Mouse (Mus musculus) midbrain, embryonic 15.5 days (tissue): ENCODE results near the gene L1td1. TPM values are rescaled to one million over a fixed set of nuclear protein-coding genes. Genes with fewer than 3 reads are reported as not detected.

Experiments used
- ATAC-seq: fragments of 200-750 bp; cut with Nextera tagmentation; replicated peaks from 2 replicates; pipeline ENCODE4 v1.8.0; 2017; ENCODE audit warnings: moderate TSS enrichment
- H3K27ac ChIP-seq: fragments of 300-500 bp; sonication (generic); 2 replicates; pipeline ENCODE4 v1.5.1; 2015; ENCODE audit warnings: mild to moderate bottlenecking, inconsistent platforms
- H3K27me3 ChIP-seq: fragments of 300-500 bp; sonication (generic); replicated peaks from 2 replicates; pipeline ENCODE4 v1.6.1; 2015; ENCODE audit warnings: inconsistent platforms
- H3K36me3 ChIP-seq: fragments of 300-500 bp; sonication (generic); replicated peaks from 2 replicates; pipeline ENCODE4 v1.6.1; 2015; ENCODE audit warnings: inconsistent platforms
- H3K4me1 ChIP-seq: fragments of 300-500 bp; sonication (generic); 2 replicates; pipeline ENCODE4 v1.6.1; 2015; ENCODE audit warnings: inconsistent platforms
- H3K4me2 ChIP-seq: fragments of 300-500 bp; sonication (generic); 2 replicates; pipeline ENCODE4 v1.6.1; 2015; ENCODE audit warnings: inconsistent platforms, mild to moderate bottlenecking, moderate library complexity
- H3K4me3 ChIP-seq: fragments of 300-500 bp; sonication (generic); 2 replicates; pipeline ENCODE4 v1.5.1; 2015; ENCODE audit warnings: mild to moderate bottlenecking, inconsistent platforms
- H3K9ac ChIP-seq: fragments of 300-500 bp; sonication (generic); 2 replicates; pipeline ENCODE4 v1.6.1; 2015; ENCODE audit warnings: mild to moderate bottlenecking, inconsistent platforms
- H3K9me3 ChIP-seq: fragments of 300-500 bp; sonication (generic); 2 replicates; pipeline ENCODE4 v1.6.1; 2016; ENCODE audit warnings: inconsistent platforms
- WGBS: fragments of 180-500 bp; shearing (Covaris S2); methylation state at CpG from one replicate; pipeline ENCODE4 v1.1.7; 2015; ENCODE audit warnings: mixed read lengths; 5-methylcytosine and 5-hydroxymethylcytosine counted together
- polyA plus RNA-seq: library from polyadenylated mRNA; unstranded; fragments of >200 nt; fragmentation: Nextera tagmentation; extraction: Ambion mirVana; gene quantifications from 2 replicates; pipeline ENCODE4 v1.2.1, GENCODE M21; 2015

Gene L1td1
- polyA plus RNA-seq, 1 experiment from 2014 or later, result not detected

GRCm38 (mm10) chr4:98754456-98754855 is 27.9 kb downstream of the L1td1 start:
- H3K4me2 ChIP-seq, result no peak overlapping the region
- no peak overlapping the region for H3K9ac ChIP-seq
- no peak overlapping the region for H3K4me3 ChIP-seq
- 59% methylated on average over 4 of the region's 4 CpGs for WGBS
- H3K4me1 ChIP-seq, result peaks cover 8% of the 10 kb centered on the region
- ATAC-seq, result no peak
- H3K27me3 ChIP-seq, result no peaks in the 10 kb centered on the region
- no peaks in the 10 kb centered on the region for H3K36me3 ChIP-seq
- no peaks in the 10 kb centered on the region for H3K9me3 ChIP-seq
- H3K27ac ChIP-seq, result no peak overlapping the region

- H3K4me1 ChIP-seq, result peaks cover 8% of the 10 kb centered on the region
- WGBS, result 18% methylated on average over 11 of the region's 11 CpGs
- H3K27me3 ChIP-seq, result no peaks in the 10 kb centered on the region
- no peaks in the 10 kb centered on the region for H3K36me3 ChIP-seq
- peak; percentile 35; the same call in 1 of the 2 replicates for ATAC-seq
- no peak overlapping the region for H3K9ac ChIP-seq
- no peaks in the 10 kb centered on the region for H3K9me3 ChIP-seq
- no peak overlapping the region for H3K27ac ChIP-seq
- no peak overlapping the region for H3K4me2 ChIP-seq
- no peak overlapping the region for H3K4me3 ChIP-seq
Observed at GRCm38 (mm10) chr4:98756141-98756540, 29.6 kb downstream of the L1td1 start.

- no peak overlapping the region for H3K4me2 ChIP-seq
- no peak overlapping the region for H3K4me3 ChIP-seq
- H3K9me3 ChIP-seq, result no peaks in the 10 kb centered on the region
- no peak overlapping the region for H3K9ac ChIP-seq
- H3K36me3 ChIP-seq, result no peaks in the 10 kb centered on the region
- 37% methylated on average over 4 of the region's 4 CpGs for WGBS
- no peak overlapping the region for H3K27ac ChIP-seq
- ATAC-seq, result peak; percentile 44; the same call in 1 of the 2 replicates
- no peaks in the 10 kb centered on the region for H3K27me3 ChIP-seq
- H3K4me1 ChIP-seq, result peaks cover 8% of the 10 kb centered on the region
Observed at GRCm38 (mm10) chr4:98758012-98758821, 31.7 kb downstream of the L1td1 start.

GRCm38 (mm10) chr4:98758872-98759518 is 32.5 kb downstream of the L1td1 start:
- no peak overlapping the region for H3K27ac ChIP-seq
- WGBS, result 88% methylated on average over 3 of the region's 3 CpGs
- ATAC-seq, result no peak

GRCm38 (mm10) chr4:98767134-98768133 is 40.9 kb downstream of the L1td1 start:
- no peaks in the 10 kb centered on the region for H3K4me1 ChIP-seq
- no peak overlapping the region for H3K4me3 ChIP-seq
- no peaks in the 10 kb centered on the region for H3K9me3 ChIP-seq
- H3K36me3 ChIP-seq, result no peaks in the 10 kb centered on the region
- H3K27ac ChIP-seq, result no peak overlapping the region
- no peaks in the 10 kb centered on the region for H3K27me3 ChIP-seq
- 85% methylated on average over 14 of the region's 14 CpGs for WGBS
- H3K4me2 ChIP-seq, result no peak overlapping the region
- ATAC-seq, result no peak
- H3K9ac ChIP-seq, result no peak overlapping the region

More at GRCm38 (mm10) chr4:98758872-98759518, 32.5 kb downstream of the L1td1 start:
- H3K4me1 ChIP-seq, result peaks cover 8% of the 10 kb centered on the region
- H3K27me3 ChIP-seq, result no peaks in the 10 kb centered on the region
- no peaks in the 10 kb centered on the region for H3K36me3 ChIP-seq
- no peaks in the 10 kb centered on the region for H3K9me3 ChIP-seq
- H3K4me3 ChIP-seq, result no peak overlapping the region
- H3K9ac ChIP-seq, result no peak overlapping the region
- no peak overlapping the region for H3K4me2 ChIP-seq

- ATAC-seq, result no peak
- no peaks in the 10 kb centered on the region for H3K27me3 ChIP-seq
- H3K36me3 ChIP-seq, result no peaks in the 10 kb centered on the region
- H3K4me2 ChIP-seq, result no peak overlapping the region
- H3K9ac ChIP-seq, result no peak overlapping the region
- no peaks in the 10 kb centered on the region; the same call in 1 of the 2 replicates for H3K4me1 ChIP-seq
- no peak overlapping the region for H3K27ac ChIP-seq
- no peaks in the 10 kb centered on the region for H3K9me3 ChIP-seq
- no peak overlapping the region for H3K4me3 ChIP-seq
- 92% methylated on average over 5 of the region's 5 CpGs for WGBS
Observed at GRCm38 (mm10) chr4:98773785-98774184, 47.3 kb downstream of the L1td1 start.

GRCm38 (mm10) chr4:98776721-98777427 is 50.3 kb downstream of the L1td1 start:
- no peaks in the 10 kb centered on the region for H3K9me3 ChIP-seq
- H3K4me1 ChIP-seq, result no peaks in the 10 kb centered on the region; the same call in 1 of the 2 replicates
- H3K36me3 ChIP-seq, result no peaks in the 10 kb centered on the region
- H3K4me3 ChIP-seq, result no peak overlapping the region
- H3K9ac ChIP-seq, result no peak overlapping the region
- H3K4me2 ChIP-seq, result no peak overlapping the region
- no peaks in the 10 kb centered on the region; the same call in 1 of the 2 replicates for H3K27me3 ChIP-seq
- 94% methylated on average over 10 of the region's 10 CpGs for WGBS
- no peak for ATAC-seq
- no peak overlapping the region for H3K27ac ChIP-seq

GRCm38 (mm10) chr4:98777464-98777863 is 50.9 kb downstream of the L1td1 start:
- Histone ChIP-seq H3K27ac (no peak overlapping the region), H3K4me2 (no peak overlapping the region), H3K4me3 (no peak overlapping the region), H3K9me3 (no peaks in the 10 kb centered on the region), H3K27me3 (no peaks in the 10 kb centered on the region; the same call in 1 of the 2 replicates), H3K36me3 (no peaks in the 10 kb centered on the region), H3K9ac (no peak overlapping the region), H3K4me1 (no peaks in the 10 kb centered on the region; the same call in 1 of the 2 replicates)
- 85% methylated on average over 6 of the region's 6 CpGs for WGBS
- ATAC-seq, result no peak

- Histone ChIP-seq H3K27ac (no peak overlapping the region), H3K27me3 (no peaks in the 10 kb centered on the region; the same call in 1 of the 2 replicates), H3K9me3 (no peaks in the 10 kb centered on the region), H3K4me2 (peak overlapping the region; percentile 28), H3K36me3 (no peaks in the 10 kb centered on the region), H3K4me3 (0 out of 2 replicates have a peak overlapping the region, but pooled peaks have one; percentile 1), H3K9ac (no peak overlapping the region), H3K4me1 (no peaks in the 10 kb centered on the region; the same call in 1 of the 2 replicates)
- WGBS, result 18% methylated on average over 16 of the region's 16 CpGs
- ATAC-seq, result peak; percentile 45
Observed at GRCm38 (mm10) chr4:98778219-98778618, 51.7 kb downstream of the L1td1 start.

GRCm38 (mm10) chr4:98785851-98786250 is 59.3 kb downstream of the L1td1 start:
- H3K27ac ChIP-seq, result no peak overlapping the region
- no peaks in the 10 kb centered on the region for H3K9me3 ChIP-seq
- H3K9ac ChIP-seq, result no peak overlapping the region
- ATAC-seq, result no peak
- 52% methylated on average over 8 of the region's 8 CpGs for WGBS
- H3K4me3 ChIP-seq, result no peak overlapping the region
- H3K27me3 ChIP-seq, result no peaks in the 10 kb centered on the region
- H3K36me3 ChIP-seq, result no peaks in the 10 kb centered on the region
- H3K4me1 ChIP-seq, result peaks cover 15% of the 10 kb centered on the region
- no peak overlapping the region for H3K4me2 ChIP-seq

- H3K4me3 ChIP-seq, result no peak overlapping the region
- WGBS, result 24% methylated on average over 3 of the region's 3 CpGs
- no peak overlapping the region for H3K9ac ChIP-seq
- no peak overlapping the region for H3K4me2 ChIP-seq
- H3K36me3 ChIP-seq, result no peaks in the 10 kb centered on the region
- no peak for ATAC-seq
- no peaks in the 10 kb centered on the region for H3K27me3 ChIP-seq
- peaks cover 15% of the 10 kb centered on the region for H3K4me1 ChIP-seq
- no peak overlapping the region for H3K27ac ChIP-seq
- H3K9me3 ChIP-seq, result no peaks in the 10 kb centered on the region
Observed at GRCm38 (mm10) chr4:98786281-98786680, 59.7 kb downstream of the L1td1 start.
